Comparison of ENCODE assay signal across 23 mouse cellular contexts in the genomic region with DNA sequence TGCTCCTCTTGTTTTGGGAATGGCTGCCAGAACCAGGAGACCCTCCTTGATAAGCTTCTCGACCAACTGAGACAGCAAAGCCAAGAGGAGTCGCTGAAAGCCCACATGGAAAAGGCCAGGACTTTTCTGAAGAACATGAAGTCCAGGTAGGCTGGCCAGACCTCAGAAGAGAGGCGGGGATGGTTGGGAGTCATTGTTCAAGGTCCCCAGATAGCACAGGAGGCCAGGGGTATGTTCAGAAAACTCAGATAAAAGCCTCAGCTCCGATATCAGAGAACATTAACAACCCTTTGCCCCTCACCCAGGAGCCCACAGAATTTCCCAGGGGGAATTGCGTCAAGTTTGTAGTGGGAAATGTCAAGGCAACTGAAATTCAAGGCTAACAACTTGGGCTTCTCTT. TPM values are rescaled to one million over a fixed set of nuclear protein-coding genes. Genes with fewer than 3 reads are reported as not detected.
A peak's percentile ranks its signal among the peaks of the same experiment; 100 is the strongest.
DNase-seq lines count a peak whose midpoint lies in the region; ATAC-seq lines count a peak whose summit lies in the region.
"Had no signal": no experiment of that assay in that cellular context is flagged by ENCODE, and none has a peak within 500 bp of the region (broad histone marks: within the 10 kb centered on the region; RNA-seq: fewer than 3 reads in every experiment).

No protein-coding gene starts in this region.

- no peaks in the 10 kb centered on the region for H3K4me1 ChIP-seq in intestine, embryonic 16.5 days (ENCODE audit: control insufficient read depth, insufficient read depth, low read length)
- no peaks in the 10 kb centered on the region for H3K4me1 ChIP-seq in hindbrain, embryonic 13.5 days (replicated peaks)
- H3K4me1 ChIP-seq: embryonic facial prominence, embryonic 13.5 days; embryonic facial prominence, embryonic 15.5 days; forebrain, embryonic 10.5 days; forebrain, embryonic 12.5 days had no signal

- peak overlapping the region; percentile 38; the same call in 1 of the 2 replicates for H3K27ac ChIP-seq in intestine, embryonic 16.5 days (ENCODE audit: low read length)
- no peak overlapping the region for H3K27ac ChIP-seq in hindbrain, embryonic 13.5 days
- H3K27ac ChIP-seq: embryonic facial prominence, embryonic 13.5 days; embryonic facial prominence, embryonic 15.5 days; forebrain, embryonic 10.5 days; forebrain, embryonic 12.5 days had no signal

- peak overlapping the region; percentile 29; the same call in 1 of the 2 replicates for H3K9ac ChIP-seq in intestine, embryonic 16.5 days (ENCODE audit: low read depth, low read length)
- H3K9ac ChIP-seq in hindbrain, embryonic 13.5 days = no peak overlapping the region
- H3K9ac ChIP-seq: embryonic facial prominence, embryonic 13.5 days; embryonic facial prominence, embryonic 15.5 days; forebrain, embryonic 12.5 days had no signal

- H3K9me3 ChIP-seq in intestine, embryonic 16.5 days (ENCODE audit: control insufficient read depth, low read length) = no peaks in the 10 kb centered on the region
- no peaks in the 10 kb centered on the region for H3K9me3 ChIP-seq in hindbrain, embryonic 13.5 days
- H3K9me3 ChIP-seq: embryonic facial prominence, embryonic 13.5 days; embryonic facial prominence, embryonic 15.5 days; forebrain, embryonic 10.5 days; forebrain, embryonic 12.5 days had no signal

- peak; percentile 72 for ATAC-seq in intestine, embryonic 16.5 days
- no peak for ATAC-seq in hindbrain, embryonic 13.5 days (ENCODE audit: low FRiP score)
- ATAC-seq: forebrain, embryonic 14.5 days; forebrain, embryonic 16.5 days had no signal

- WGBS in intestine, embryonic 16.5 days = 60% methylated on average over 5 of the region's 5 CpGs
- 85% methylated on average over 5 of the region's 5 CpGs for WGBS in hindbrain, embryonic 13.5 days

- H3K36me3 ChIP-seq in intestine, embryonic 16.5 days (ENCODE audit: control insufficient read depth, insufficient read depth, low read length) = no peaks in the 10 kb centered on the region
- H3K36me3 ChIP-seq in hindbrain, embryonic 13.5 days = no peaks in the 10 kb centered on the region
- H3K36me3 ChIP-seq: embryonic facial prominence, embryonic 13.5 days; embryonic facial prominence, embryonic 15.5 days; forebrain, embryonic 10.5 days; forebrain, embryonic 12.5 days had no signal

- H3K4me3 ChIP-seq in intestine, embryonic 16.5 days (ENCODE audit: low read length) = peak overlapping the region; percentile 27
- no peak overlapping the region for H3K4me3 ChIP-seq in hindbrain, embryonic 13.5 days
- H3K4me3 ChIP-seq: embryonic facial prominence, embryonic 13.5 days; embryonic facial prominence, embryonic 15.5 days; erythroblast, embryonic 14.5 days; forebrain, embryonic 10.5 days; forebrain, embryonic 12.5 days had no signal

- H3K27me3 ChIP-seq in intestine, embryonic 16.5 days (replicated peaks; ENCODE audit: control insufficient read depth, insufficient read depth, low read length) = no peaks in the 10 kb centered on the region
- H3K27me3 ChIP-seq in hindbrain, embryonic 13.5 days = no peaks in the 10 kb centered on the region
- H3K27me3 ChIP-seq: embryonic facial prominence, embryonic 13.5 days; embryonic facial prominence, embryonic 15.5 days; forebrain, embryonic 12.5 days had no signal

- peak; percentile 24 for DNase-seq in adrenal gland, postnatal 14 days
- DNase-seq in adrenal gland, adult 18-20 months (ENCODE audit: low spot score in 2 of 2) = no peak
- DNase-seq in kidney, postnatal 25 days = no peak
- DNase-seq: adrenal gland, adult 8-10 months; adrenal gland, postnatal 25 days; cerebellum, adult 11 months; cerebellum, adult 18-20 months; cerebellum, adult 8-10 months; cerebellum, adult 9-11 months; cerebellum, postnatal 14 days; cerebellum, postnatal 36 days; embryo, embryonic 11 days had no signal

- peak overlapping the region; percentile 24; the same call in 1 of the 2 replicates for H3K4me2 ChIP-seq in intestine, embryonic 16.5 days (ENCODE audit: low read depth, low read length)
- H3K4me2 ChIP-seq in hindbrain, embryonic 13.5 days = no peak overlapping the region
- H3K4me2 ChIP-seq: embryonic facial prominence, embryonic 13.5 days; embryonic facial prominence, embryonic 15.5 days; forebrain, embryonic 12.5 days had no signal

RNA-seq across cellular contexts. Expression of gene Ccdc180, which starts 21.2 kb away (rescaled TPM):
- 0.23 and 0.33 TPM in 2 replicates for total RNA-seq in adrenal gland, postnatal 14 days (2021)
- total RNA-seq in adrenal gland, adult 18-20 months (2021) = under 1 TPM in 1 of 2 experiments, not detected in 1; 0.10 TPM
- polyA plus RNA-seq in intestine, embryonic 16.5 days (2015; fragmentation: Nextera tagmentation; extraction: Ambion mirVana) = 0.15 and 0.16 TPM in 2 replicates
- 0.45 and 0.74 TPM in 2 replicates for polyA plus RNA-seq in hindbrain, embryonic 13.5 days (2015; fragmentation: Nextera tagmentation; extraction: Ambion mirVana)
- total RNA-seq: ES-E14 had no signal
- polyA plus RNA-seq: embryonic facial prominence, embryonic 11.5 days; embryonic facial prominence, embryonic 13.5 days; erythroblast, embryonic 14.5 days had no signal

RNA-seq across cellular contexts. Expression of gene Tdrd7, which starts 53.9 kb away (rescaled TPM):
- 21.3 and 23.0 TPM in 2 replicates for total RNA-seq in adrenal gland, postnatal 14 days (2021)
- total RNA-seq in adrenal gland, adult 18-20 months (2021) = 10 to 100 TPM; 27.8 to 30.4 TPM
- 31.5 and 36.6 TPM in 2 replicates for polyA plus RNA-seq in intestine, embryonic 16.5 days (2015; fragmentation: Nextera tagmentation; extraction: Ambion mirVana)
- 21.0 and 21.7 TPM in 2 replicates for polyA plus RNA-seq in hindbrain, embryonic 13.5 days (2015; fragmentation: Nextera tagmentation; extraction: Ambion mirVana)
- polyA plus RNA-seq: erythroblast, embryonic 14.5 days had no signal
